Mouse (Mus musculus): Measurements from ENCODE around the gene Foxn4. TPM values are rescaled to one million over a fixed set of nuclear protein-coding genes. Genes with fewer than 3 reads are reported as not detected.

Gene Foxn4
- total RNA-seq (2023) = not detected

DNA sequence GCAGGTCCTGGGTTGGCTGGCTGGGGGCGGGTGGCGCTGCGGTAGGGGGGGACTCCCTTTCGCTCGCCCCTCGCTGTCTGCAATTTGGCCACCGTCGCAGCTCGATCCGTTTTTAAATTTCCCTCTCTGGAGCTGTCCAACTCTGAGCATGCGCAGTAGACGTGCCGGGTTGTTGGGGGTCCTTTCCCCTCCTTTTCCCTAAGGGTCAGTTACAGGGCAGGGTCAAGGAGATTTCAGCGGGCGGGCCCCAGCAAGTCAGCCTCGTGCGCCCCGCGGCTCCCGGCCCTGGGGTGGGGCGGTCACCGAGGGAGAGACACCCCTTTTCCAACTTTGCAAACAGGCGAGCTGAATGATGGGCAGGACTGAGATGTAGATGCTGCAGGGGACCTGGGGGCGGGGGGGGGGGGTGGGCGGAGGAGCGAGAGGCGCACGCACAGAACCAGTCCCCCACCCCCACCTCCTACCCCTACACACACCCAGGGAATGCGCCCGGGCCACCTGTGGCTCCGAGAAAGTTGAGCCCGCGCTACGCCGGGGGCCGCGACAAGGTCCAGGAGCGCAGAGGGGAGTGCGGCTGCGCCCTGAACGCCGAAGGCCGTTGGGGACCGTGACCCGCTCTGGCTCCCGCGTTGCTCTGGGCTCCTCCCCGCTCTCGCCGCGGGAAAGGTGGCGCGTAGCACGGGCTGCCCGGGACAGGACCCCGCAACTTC lies at the start of gene Foxn4:
Gene Foxn4, minus strand, starts transcription at position 115 of the 710 bp plus-strand sequence.

DNA sequence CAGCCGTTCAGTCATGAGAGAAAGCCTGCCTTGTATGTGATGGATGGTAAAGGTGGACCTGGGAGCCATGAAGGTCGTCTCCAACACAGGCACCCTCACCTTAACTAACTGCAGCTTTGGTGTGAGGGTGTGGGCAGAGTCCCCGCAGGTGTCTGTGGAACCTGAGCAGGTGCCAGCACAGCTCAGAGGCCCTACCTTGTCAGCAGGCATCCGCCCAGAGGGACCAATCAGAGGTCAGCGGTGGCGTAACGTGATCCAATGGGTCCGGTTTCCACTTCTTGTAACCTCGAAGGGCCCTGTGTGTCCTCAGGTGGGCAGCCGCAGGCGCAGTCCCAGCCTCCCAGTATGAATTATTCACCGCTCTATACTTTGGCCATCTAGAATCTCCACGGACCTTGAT lies 15.3 kb upstream of the Foxn4 start, which contains the start of gene Myo1h:
Gene Myo1h, plus strand, starts transcription at position 293 of the 400 bp plus-strand sequence.

Other genes starting within 250 kb of the Foxn4 start
- gene Usp30, start 208.3 kb downstream of the Foxn4 start, total RNA-seq (2023) = 21.1 TPM
- gene Svop, start 182.2 kb downstream of the Foxn4 start, total RNA-seq (2023) = not detected
- gene Alkbh2, start 145.6 kb downstream of the Foxn4 start, total RNA-seq (2023) = 8.7 TPM
- gene Ung, start 143.4 kb downstream of the Foxn4 start, total RNA-seq (2023) = 12.9 TPM
- gene Acacb, start 127.3 kb downstream of the Foxn4 start, total RNA-seq (2023) = 4.3 TPM
- gene Myo1h, start 15.4 kb upstream of the Foxn4 start, total RNA-seq (2023) = 4.4 TPM
- gene Kctd10, start 106.7 kb upstream of the Foxn4 start, total RNA-seq (2023) = 115 TPM
- gene Ube3b, start 106.8 kb upstream of the Foxn4 start, total RNA-seq (2023) = 49.4 TPM
- gene Mmab, start 170.3 kb upstream of the Foxn4 start, total RNA-seq (2023) = 9.3 TPM
- 22.9 TPM for gene Mvk, start 170.5 kb upstream of the Foxn4 start, total RNA-seq (2023)